Mouse (Mus musculus): ENCODE data around the gene Plce1.

Plce1 gene

DNA sequence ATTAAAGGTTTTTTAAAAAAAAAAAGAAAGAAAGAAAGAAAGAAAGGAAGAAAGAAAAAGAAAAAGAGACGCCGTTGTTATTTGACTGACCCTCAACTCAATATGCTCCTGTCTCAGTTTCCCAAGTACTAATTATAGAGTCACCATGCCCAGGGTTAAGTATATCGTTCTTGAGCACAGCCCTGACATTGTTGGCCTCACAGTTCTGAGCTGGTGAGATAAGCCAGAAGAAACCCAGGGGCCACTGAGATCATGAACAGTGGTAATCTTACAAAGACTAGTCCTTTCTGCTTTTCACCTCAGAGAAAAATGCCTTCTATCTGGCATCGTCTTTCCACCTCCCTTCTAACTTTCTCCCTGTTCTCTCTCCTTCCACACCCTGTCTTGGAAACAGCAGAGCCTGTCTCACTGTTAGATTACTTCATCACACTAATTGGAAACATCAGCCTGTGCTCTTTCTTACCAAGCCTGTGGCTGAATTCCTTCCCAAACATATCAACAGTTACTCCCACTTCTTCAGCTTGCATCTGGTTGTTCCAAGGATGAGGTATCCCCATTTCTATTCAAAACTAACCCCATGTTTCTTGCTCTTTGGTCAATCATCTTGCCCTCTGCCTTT lies 339.4 kb downstream of the Plce1 start:
- no peak for DNase-seq (ENCODE audit: low spot score)

DNA sequence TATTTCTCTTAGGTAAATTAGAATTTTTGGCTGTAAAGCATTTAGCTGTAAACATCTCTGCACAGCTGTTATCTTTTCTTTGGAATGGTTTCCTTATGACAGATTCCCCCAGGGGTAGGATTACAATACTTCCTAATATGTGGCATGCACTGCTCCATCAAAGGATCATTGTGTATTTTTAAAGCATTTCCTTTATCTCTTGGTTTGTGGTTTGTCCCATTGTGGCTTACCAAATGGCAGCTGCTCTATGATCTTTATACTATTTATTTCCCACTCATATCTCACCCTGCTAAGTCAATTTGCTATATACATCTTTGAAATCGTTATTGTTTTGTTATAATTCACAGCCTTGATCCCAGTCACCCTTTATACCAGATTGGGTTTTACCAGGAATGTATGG lies 352.3 kb downstream of the Plce1 start:
- no peak for DNase-seq (ENCODE audit: low spot score)
